ENCODE assay signal across 1 mouse cellular context in the genomic region with DNA sequence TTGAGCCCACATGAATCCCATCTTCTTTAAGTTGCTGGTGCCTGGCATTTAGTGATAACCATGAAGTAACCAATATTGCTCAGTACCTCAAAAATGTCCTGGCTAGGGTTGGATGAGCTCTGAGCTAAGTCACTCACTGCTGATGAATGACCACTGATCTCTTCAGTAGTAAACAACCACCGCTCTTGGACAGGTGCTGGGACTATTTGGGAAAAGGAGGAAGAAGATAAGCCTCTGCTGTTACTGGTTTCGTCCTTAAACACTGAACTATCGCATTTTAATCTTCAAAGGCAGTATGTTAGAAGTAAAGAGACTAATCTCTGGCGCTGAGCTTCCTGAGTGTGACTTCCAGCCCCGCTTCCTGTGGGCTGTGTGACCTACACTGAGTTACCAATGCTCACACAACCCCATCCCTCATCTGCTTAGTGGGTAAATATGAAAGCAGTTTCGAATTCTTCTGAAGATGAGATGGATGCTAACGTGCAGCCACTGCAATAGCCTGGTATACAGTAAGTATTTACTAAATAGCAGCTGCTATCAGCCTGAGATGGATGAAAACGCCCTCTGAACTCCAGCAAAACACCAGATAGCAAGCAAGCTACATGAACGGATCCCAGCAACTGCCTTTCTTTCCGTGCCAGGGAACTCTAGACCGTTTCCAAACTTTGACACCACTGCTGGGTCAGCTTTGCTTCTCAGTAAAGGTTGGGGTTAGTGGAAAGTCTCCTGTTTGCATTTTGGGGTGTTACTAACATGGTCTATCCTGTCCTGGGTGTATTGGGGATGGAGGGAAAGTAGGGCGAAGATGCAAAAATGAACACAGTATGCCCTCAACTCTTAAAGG.
TF ChIP-seq lines count a peak whose summit lies in the region.

No protein-coding gene starts in this region.

TF ChIP-seq in MEL, 35 proteins besides CTCF, POLR2A, EP300 and RAD21 (continued from another document):
- TF ChIP-seq ELF1 (IDR thresholded peaks at IDR 0.05; ENCODE audit: low read depth, low read length) (no peak), POLR2AphosphoS5 (IDR thresholded peaks at IDR 0.05; ENCODE audit: borderline replicate concordance, low read depth, low read length) (no peak), E2F4 (IDR thresholded peaks at IDR 0.05; ENCODE audit: borderline replicate concordance, low read depth, low read length) (no peak), MYC (IDR thresholded peaks at IDR 0.05; ENCODE audit: low read depth, low read length) (0 out of 2 replicates have a peak, but pooled peaks have one; percentile 25), SIN3A (IDR thresholded peaks at IDR 0.05; ENCODE audit: low read length) (0 out of 2 replicates have a peak, but pooled peaks have one; percentile 12), ETS1 (IDR thresholded peaks at IDR 0.05; ENCODE audit: low read depth, low read length) (peak; percentile 52; the same call in 1 of the 2 replicates), NELFE (IDR thresholded peaks at IDR 0.05; ENCODE audit: low read depth, low read length) (no peak), BHLHE40 (IDR thresholded peaks at IDR 0.05; ENCODE audit: borderline replicate concordance, low read depth, low read length) (no peak), GABPA (IDR thresholded peaks at IDR 0.05; ENCODE audit: low read depth, low read length) (no peak; the same call in 1 of the 2 replicates), NRF1 (IDR thresholded peaks at IDR 0.05; ENCODE audit: insufficient read depth, low read depth, low read length, poor library complexity, severe bottlenecking) (no peak), JUND (IDR thresholded peaks at IDR 0.05; ENCODE audit: low read depth, low read length) (no peak), UBTF (IDR thresholded peaks at IDR 0.05; ENCODE audit: borderline replicate concordance, insufficient read depth, low read depth, low read length) (no peak), MEF2A (IDR thresholded peaks at IDR 0.05; ENCODE audit: extremely low read depth, insufficient replicate concordance, low read depth, low read length, poor library complexity, severe bottlenecking) (no peak), KAT2A (conservative IDR thresholded peaks at IDR 0.05; ENCODE audit: low read depth, low read length) (no peak), POLR2AphosphoS2 (IDR thresholded peaks at IDR 0.05; ENCODE audit: low read length) (no peak), MAX (IDR thresholded peaks at IDR 0.05; ENCODE audit: low read length) (0 out of 2 replicates have a peak, but pooled peaks have one; percentile 31), TAL1 (IDR thresholded peaks at IDR 0.05; ENCODE audit: low read length) (no peak), ZC3H11A (IDR thresholded peaks at IDR 0.05; ENCODE audit: low read depth, low read length) (no peak), CHD2 (IDR thresholded peaks at IDR 0.05; ENCODE audit: low read length) (no peak), MXI1 (IDR thresholded peaks at IDR 0.05; ENCODE audit: low read depth, low read length) (no peak)
